Mouse (Mus musculus) midbrain, embryonic 16.5 days (tissue): Measurements from ENCODE around the gene Camsap1. TPM values are rescaled to one million over a fixed set of nuclear protein-coding genes. Genes with fewer than 3 reads are reported as not detected.

Source experiments
- ATAC-seq: fragments of 200-750 bp; cut with Nextera tagmentation; 2 replicates; pipeline ENCODE4 v1.8.0; 2017; ENCODE audit warnings: moderate TSS enrichment
- H3K27ac ChIP-seq: fragments of 300-500 bp; sonication (generic); 2 replicates; pipeline ENCODE4 v1.5.1; 2014; ENCODE audit warnings: mild to moderate bottlenecking, low read length, mixed read lengths
- H3K27me3 ChIP-seq: fragments of 300-500 bp; sonication (generic); 2 replicates; pipeline ENCODE4 v1.6.1; 2014; ENCODE audit warnings: low read depth, low read length, mixed read lengths; ENCODE audit not compliant: control insufficient read depth, insufficient read depth
- H3K36me3 ChIP-seq: fragments of 300-500 bp; sonication (generic); 2 replicates; pipeline ENCODE4 v1.6.1; 2014; ENCODE audit warnings: mild to moderate bottlenecking, low read length, moderate library complexity, mixed read lengths; ENCODE audit not compliant: control insufficient read depth, insufficient read depth
- H3K4me1 ChIP-seq: fragments of 300-500 bp; sonication (generic); 2 replicates; pipeline ENCODE4 v1.6.1; 2014; ENCODE audit warnings: mild to moderate bottlenecking, low read length, mixed read lengths; ENCODE audit not compliant: control insufficient read depth, insufficient read depth
- H3K4me2 ChIP-seq: fragments of 300-500 bp; sonication (generic); 2 replicates; pipeline ENCODE4 v1.6.1; 2014; ENCODE audit warnings: mild to moderate bottlenecking, low read length, mixed read lengths
- H3K4me3 ChIP-seq: fragments of 300-500 bp; sonication (generic); 2 replicates; pipeline ENCODE4 v1.5.1; 2014; ENCODE audit warnings: low read depth, mild to moderate bottlenecking, low read length, moderate library complexity, mixed read lengths
- H3K9ac ChIP-seq: fragments of 300-500 bp; sonication (generic); 2 replicates; pipeline ENCODE4 v1.6.1; 2014; ENCODE audit warnings: low read depth, low read length, mixed read lengths
- H3K9me3 ChIP-seq: fragments of 300-500 bp; sonication (generic); replicated peaks from 2 replicates; pipeline ENCODE4 v1.6.1; 2014; ENCODE audit warnings: mild to moderate bottlenecking, low read length, mixed read lengths; ENCODE audit not compliant: control insufficient read depth, poor library complexity, severe bottlenecking
- WGBS: fragments of 180-500 bp; shearing (Covaris S2); extraction: QIAGEN DNeasy Blood & Tissue Kit; methylation state at CpG from one replicate; pipeline ENCODE4 v1.1.7; 2014; 5-methylcytosine and 5-hydroxymethylcytosine counted together
- polyA plus RNA-seq: library from polyadenylated mRNA; unstranded; fragments of >200 nt; fragmentation: Nextera tagmentation; extraction: Ambion mirVana; gene quantifications from 2 replicates; pipeline ENCODE4 v1.2.1, GENCODE M21; 2015

Gene Camsap1
- 61.2 and 80.3 TPM in 2 replicates for polyA plus RNA-seq

GRCm38 (mm10) chr2:25983159-25983907 lies at the start of gene Camsap1:
Gene Camsap1, minus strand, starts transcription at chr2:25983282.
- peak within 1 kb of the TSS; percentile 91 for H3K4me2 ChIP-seq
- H3K9ac ChIP-seq = peak within 1 kb of the TSS; percentile 94
- WGBS = under 1% methylated on average over 45 of the region's 64 CpGs
- no peaks in the 10 kb centered on the region for H3K27me3 ChIP-seq
- peaks cover 43% of the 10 kb centered on the region for H3K4me1 ChIP-seq
- H3K27ac ChIP-seq = peak within 1 kb of the TSS; percentile 94
- H3K9me3 ChIP-seq = no peaks in the 10 kb centered on the region
- ATAC-seq = peak; percentile 98
- H3K4me3 ChIP-seq = peak within 1 kb of the TSS; percentile 89
- no peaks in the 10 kb centered on the region for H3K36me3 ChIP-seq

GRCm38 (mm10) chr2:26030288-26030687 lies 47.2 kb upstream of the Camsap1 start:
- WGBS = 48% methylated on average over 3 of the region's 3 CpGs

GRCm38 (mm10) chr2:26024138-26025075 lies 41.3 kb upstream of the Camsap1 start:
- Histone ChIP-seq H3K4me3 (no peak overlapping the region), H3K27me3 (no peaks in the 10 kb centered on the region), H3K9me3 (no peaks in the 10 kb centered on the region), H3K36me3 (no peaks in the 10 kb centered on the region), H3K27ac (no peak overlapping the region), H3K4me2 (no peak overlapping the region), H3K9ac (no peak overlapping the region), H3K4me1 (peaks cover 18% of the 10 kb centered on the region)
- 30% methylated on average over 4 of the region's 4 CpGs for WGBS
- no peak for ATAC-seq

More at GRCm38 (mm10) chr2:26030288-26030687, 47.2 kb upstream of the Camsap1 start:
- no peak overlapping the region for H3K9ac ChIP-seq
- ATAC-seq = no peak
- H3K4me1 ChIP-seq = no peaks in the 10 kb centered on the region
- H3K36me3 ChIP-seq = no peaks in the 10 kb centered on the region
- H3K27ac ChIP-seq = no peak overlapping the region
- no peak overlapping the region for H3K4me3 ChIP-seq
- no peaks in the 10 kb centered on the region for H3K27me3 ChIP-seq
- H3K9me3 ChIP-seq = no peaks in the 10 kb centered on the region
- no peak overlapping the region for H3K4me2 ChIP-seq

- H3K27ac ChIP-seq = no peak overlapping the region
- H3K27me3 ChIP-seq = no peaks in the 10 kb centered on the region
- peaks cover 27% of the 10 kb centered on the region for H3K4me1 ChIP-seq
- no peaks in the 10 kb centered on the region for H3K9me3 ChIP-seq
- H3K4me2 ChIP-seq = no peak overlapping the region
- no peak overlapping the region for H3K4me3 ChIP-seq
- no peaks in the 10 kb centered on the region for H3K36me3 ChIP-seq
- 81% methylated on average over 1 of the region's 1 CpGs for WGBS
- no peak overlapping the region for H3K9ac ChIP-seq
- ATAC-seq = no peak
Observed at GRCm38 (mm10) chr2:26022626-26023025, 39.5 kb upstream of the Camsap1 start.

- no peak overlapping the region; the same call in 1 of the 2 replicates for H3K4me3 ChIP-seq
- H3K9me3 ChIP-seq = no peaks in the 10 kb centered on the region
- H3K4me2 ChIP-seq = peak overlapping the region; percentile 48
- 83% methylated on average over 8 of the region's 8 CpGs for WGBS
- peak overlapping the region; percentile 47; the same call in 1 of the 2 replicates for H3K27ac ChIP-seq
- ATAC-seq = no peak; the same call in 1 of the 2 replicates
- no peaks in the 10 kb centered on the region for H3K27me3 ChIP-seq
- no peaks in the 10 kb centered on the region for H3K36me3 ChIP-seq
- H3K9ac ChIP-seq = peak overlapping the region; percentile 46; the same call in 1 of the 2 replicates
- peaks cover 27% of the 10 kb centered on the region for H3K4me1 ChIP-seq
Observed at GRCm38 (mm10) chr2:26022258-26022565, 39.1 kb upstream of the Camsap1 start.

GRCm38 (mm10) chr2:26021561-26022257 lies 38.6 kb upstream of the Camsap1 start, which contains the start of gene Ubac1:
Gene Ubac1, minus strand, starts transcription at chr2:26021747.
- Histone ChIP-seq H3K4me2 (peak within 1 kb of the TSS; percentile 98), H3K4me3 (peak within 1 kb of the TSS; percentile 87), H3K4me1 (peaks cover 27% of the 10 kb centered on the region), H3K9me3 (no peaks in the 10 kb centered on the region), H3K36me3 (no peaks in the 10 kb centered on the region), H3K9ac (peak within 1 kb of the TSS; percentile 87), H3K27ac (peak within 1 kb of the TSS; percentile 85), H3K27me3 (no peaks in the 10 kb centered on the region)
- 5% methylated on average over 49 of the region's 50 CpGs for WGBS
- ATAC-seq = peak; percentile 93

GRCm38 (mm10) chr2:26020714-26021560 lies 37.9 kb upstream of the Camsap1 start:
- no peaks in the 10 kb centered on the region for H3K36me3 ChIP-seq
- no peaks in the 10 kb centered on the region for H3K27me3 ChIP-seq
- H3K4me3 ChIP-seq = peak overlapping the region; percentile 87
- H3K4me2 ChIP-seq = peak overlapping the region; percentile 98
- H3K4me1 ChIP-seq = peaks cover 27% of the 10 kb centered on the region
- WGBS = 2% methylated on average over 38 of the region's 38 CpGs
- peak overlapping the region; percentile 85 for H3K27ac ChIP-seq
- ATAC-seq = peak; percentile 36; the same call in 1 of the 2 replicates
- H3K9ac ChIP-seq = peak overlapping the region; percentile 87
- H3K9me3 ChIP-seq = no peaks in the 10 kb centered on the region

GRCm38 (mm10) chr2:26019923-26020322 lies 36.8 kb upstream of the Camsap1 start:
- H3K27ac ChIP-seq = no peak overlapping the region
- peaks cover 27% of the 10 kb centered on the region for H3K4me1 ChIP-seq
- H3K9ac ChIP-seq = no peak overlapping the region
- H3K9me3 ChIP-seq = no peaks in the 10 kb centered on the region
- no peak for ATAC-seq
- peaks cover 2% of the 10 kb centered on the region; the same call in 1 of the 2 replicates for H3K36me3 ChIP-seq
- peak overlapping the region; percentile 98; the same call in 1 of the 2 replicates for H3K4me2 ChIP-seq
- no peak overlapping the region for H3K4me3 ChIP-seq
- no peaks in the 10 kb centered on the region for H3K27me3 ChIP-seq
- WGBS = 90% methylated on average over 3 of the region's 3 CpGs
